Mouse (Mus musculus): ENCODE measurements around the gene Slc9a9.

- no peak for TF ChIP-seq POLR2A (IDR thresholded peaks at IDR 0.05; ENCODE audit: extremely low read depth, insufficient read depth, low read length)
- TF ChIP-seq CTCF (IDR thresholded peaks at IDR 0.05; ENCODE audit: extremely low read depth, insufficient read depth, low read length) = no peak
Measured at GRCm38 (mm10) chr9:95151746-95152145, 482.0 kb downstream of the Slc9a9 start.
